Mouse (Mus musculus): ENCODE measurements around the gene Gm11757. TPM values are rescaled to one million over a fixed set of nuclear protein-coding genes. Genes with fewer than 3 reads are reported as not detected.
"Not testable (repeated sequence)": the region's sequence is repeated elsewhere in the genome, so short reads cannot be mapped to it uniquely, and the experiment has no call there.

The Gm11757 gene
- total RNA-seq (2017), result not detected in 2 replicates

DNA sequence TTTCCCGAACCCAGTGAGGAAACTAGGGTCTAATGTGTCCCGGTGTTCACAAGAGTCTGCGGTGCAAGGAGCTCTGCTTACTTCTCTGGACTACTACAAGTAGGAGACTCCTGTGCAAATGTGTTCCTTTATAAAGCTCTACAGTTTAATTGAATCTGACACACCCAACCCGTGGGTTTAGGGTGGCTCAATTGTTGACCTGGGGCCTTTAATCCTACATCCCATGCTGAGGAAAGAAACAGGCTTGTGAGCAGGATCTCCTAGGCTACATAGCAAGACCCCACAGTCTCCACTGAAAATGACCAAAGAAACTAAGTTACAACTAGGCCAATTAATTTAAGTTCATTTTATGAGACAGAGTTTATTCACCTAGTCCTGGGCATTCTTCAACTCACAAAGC lies at the start of gene Gm11757:
Gm11757 (minus strand) TSS at position 101 of the 400 bp plus-strand sequence.
- ATAC-seq (replicated peaks in 1 of 2; ENCODE audit: insufficient read depth in 1 of 2, low FRiP score in 2 of 2, low TSS enrichment in 1 of 2, low read depth in 1 of 2, poor library complexity in 2 of 2, severe bottlenecking in 2 of 2), result not testable (repeated sequence)

DNA sequence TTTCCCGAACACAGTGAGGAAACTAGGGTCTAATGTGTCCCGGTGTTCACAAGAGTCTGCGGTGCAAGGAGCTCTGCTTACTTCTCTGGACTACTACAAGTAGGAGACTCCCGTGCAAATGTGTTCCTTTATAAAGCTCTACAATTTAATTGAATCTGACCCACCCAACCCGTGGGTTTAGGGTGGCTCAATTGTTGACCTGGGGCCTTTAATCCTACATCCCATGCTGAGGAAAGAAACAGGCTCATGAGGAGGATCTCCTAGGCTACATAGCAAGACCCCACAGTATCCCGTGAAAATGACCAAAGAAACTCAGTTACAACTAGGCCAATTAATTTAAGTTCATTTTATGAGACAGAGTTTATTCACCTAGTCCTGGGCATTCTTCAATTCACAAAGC lies 29.7 kb upstream of the Gm11757 start, which contains the start of gene Gm11756:
Gm11756 (minus strand) TSS at position 101 of the 400 bp plus-strand sequence.
- ATAC-seq (replicated peaks in 1 of 2; ENCODE audit: insufficient read depth in 1 of 2, low FRiP score in 2 of 2, low TSS enrichment in 1 of 2, low read depth in 1 of 2, poor library complexity in 2 of 2, severe bottlenecking in 2 of 2), result not testable (repeated sequence)

DNA sequence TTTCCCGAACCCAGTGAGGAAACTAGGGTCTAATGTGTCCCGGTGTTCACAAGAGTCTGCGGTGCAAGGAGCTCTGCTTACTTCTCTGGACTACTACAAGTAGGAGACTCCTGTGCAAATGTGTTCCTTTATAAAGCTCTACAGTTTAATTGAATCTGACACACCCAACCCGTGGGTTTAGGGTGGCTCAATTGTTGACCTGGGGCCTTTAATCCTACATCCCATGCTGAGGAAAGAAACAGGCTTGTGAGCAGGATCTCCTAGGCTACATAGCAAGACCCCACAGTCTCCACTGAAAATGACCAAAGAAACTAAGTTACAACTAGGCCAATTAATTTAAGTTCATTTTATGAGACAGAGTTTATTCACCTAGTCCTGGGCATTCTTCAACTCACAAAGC lies 14.9 kb upstream of the Gm11757 start, which contains the start of gene Gm13871:
Gm13871 (minus strand) TSS at position 101 of the 400 bp plus-strand sequence.
- not testable (repeated sequence) for ATAC-seq (replicated peaks in 1 of 2; ENCODE audit: insufficient read depth in 1 of 2, low FRiP score in 2 of 2, low TSS enrichment in 1 of 2, low read depth in 1 of 2, poor library complexity in 2 of 2, severe bottlenecking in 2 of 2)

DNA sequence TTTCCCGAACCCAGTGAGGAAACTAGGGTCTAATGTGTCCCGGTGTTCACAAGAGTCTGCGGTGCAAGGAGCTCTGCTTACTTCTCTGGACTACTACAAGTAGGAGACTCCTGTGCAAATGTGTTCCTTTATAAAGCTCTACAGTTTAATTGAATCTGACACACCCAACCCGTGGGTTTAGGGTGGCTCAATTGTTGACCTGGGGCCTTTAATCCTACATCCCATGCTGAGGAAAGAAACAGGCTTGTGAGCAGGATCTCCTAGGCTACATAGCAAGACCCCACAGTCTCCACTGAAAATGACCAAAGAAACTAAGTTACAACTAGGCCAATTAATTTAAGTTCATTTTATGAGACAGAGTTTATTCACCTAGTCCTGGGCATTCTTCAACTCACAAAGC lies 14.7 kb downstream of the Gm11757 start, which contains the start of gene Gm11758:
Gm11758 (minus strand) TSS at position 101 of the 400 bp plus-strand sequence.
- not testable (repeated sequence) for ATAC-seq (replicated peaks in 1 of 2; ENCODE audit: insufficient read depth in 1 of 2, low FRiP score in 2 of 2, low TSS enrichment in 1 of 2, low read depth in 1 of 2, poor library complexity in 2 of 2, severe bottlenecking in 2 of 2)

Other genes starting within 250 kb of the Gm11757 start
- not detected in 2 replicates for gene Gm11239, start 222.8 kb downstream of the Gm11757 start, total RNA-seq (2017)
- not detected in 2 replicates for gene Gm428, start 207.6 kb downstream of the Gm11757 start, total RNA-seq (2017)
- not detected in 2 replicates for gene Rasef, start 100.1 kb downstream of the Gm11757 start, total RNA-seq (2017)
- gene Gm11758, start 14.8 kb downstream of the Gm11757 start, total RNA-seq (2017), result not detected in 2 replicates
- gene Gm13871, start 14.8 kb upstream of the Gm11757 start, total RNA-seq (2017), result not detected in 2 replicates
- not detected in 2 replicates for gene Gm11756, start 29.6 kb upstream of the Gm11757 start, total RNA-seq (2017)
- not detected in 2 replicates for gene 2310002L09Rik, start 59.7 kb upstream of the Gm11757 start, total RNA-seq (2017)
- not detected in 2 replicates for gene Frmd3, start 122.3 kb upstream of the Gm11757 start, total RNA-seq (2017)

Data from hematopoietic stem cell, adult 5-6 weeks (primary cell).